Mouse (Mus musculus) layer of hippocampus, adult 18-20 months (tissue): Measurements from ENCODE around the gene Fam135a. TPM values are rescaled to one million over a fixed set of nuclear protein-coding genes. Genes with fewer than 3 reads are reported as not detected.

ENCODE experiments used
- DNase-seq, 2 experiments: peaks; one replicate each; pipeline ENCODE4 v3.0.0; 2022; ENCODE audit warnings: low spot score in 2 of 2
- long read RNA-seq: library from polyadenylated mRNA; stranded (forward); transcript quantifications from one replicate; pipeline ENCODE4 v2.0.0, GENCODE M21; 2021
- total RNA-seq, 2 experiments: library from RNA; stranded (reverse); gene quantifications; 2 replicates each; pipeline ENCODE4 v1.2.3; 2021

The Fam135a gene
- total RNA-seq = 10 to 100 TPM; 23.5 to 23.8 TPM
- long read RNA-seq, full-length matches to known transcripts = 2 of 14 reads
- long read RNA-seq, partial matches to known transcripts = 0 of 14 reads
- long read RNA-seq, other reads (novel, unspliced or antisense) = 12 of 14 reads

GRCm38 (mm10) chr1:24099926-24100869 lies at the start of gene Fam135a:
Gene Fam135a (minus strand): TSS chr1:24100341.
- DNase-seq = peak; percentile 88 to 91

- peak in 1 of 2 experiments; percentile 10 for DNase-seq
Observed at GRCm38 (mm10) chr1:24143504-24143903, 43.4 kb upstream of the Fam135a start.

- DNase-seq = no peak
Observed at GRCm38 (mm10) chr1:24140555-24140954, 40.4 kb upstream of the Fam135a start.

GRCm38 (mm10) chr1:24137133-24137532 lies 37.0 kb upstream of the Fam135a start:
- DNase-seq = peak; percentile 61 to 76

- peak in 1 of 2 experiments; percentile 12 for DNase-seq
Observed at GRCm38 (mm10) chr1:24134792-24135191, 34.7 kb upstream of the Fam135a start.

GRCm38 (mm10) chr1:24133853-24134252 lies 33.7 kb upstream of the Fam135a start:
- DNase-seq = no peak

- no peak for DNase-seq
Observed at GRCm38 (mm10) chr1:24127866-24128265, 27.7 kb upstream of the Fam135a start.

GRCm38 (mm10) chr1:24124610-24125009 lies 24.5 kb upstream of the Fam135a start:
- no peak for DNase-seq

- DNase-seq = peak in 1 of 2 experiments; percentile 49
Observed at GRCm38 (mm10) chr1:24122582-24122981, 22.4 kb upstream of the Fam135a start.

GRCm38 (mm10) chr1:24107971-24108773 lies 8.0 kb upstream of the Fam135a start:
- DNase-seq = no peak

GRCm38 (mm10) chr1:24107378-24107777 lies 7.2 kb upstream of the Fam135a start:
- no peak for DNase-seq

- no peak for DNase-seq
Observed at GRCm38 (mm10) chr1:24102579-24103149, 2.5 kb upstream of the Fam135a start.

GRCm38 (mm10) chr1:24100870-24101358 lies 773 bp upstream of the Fam135a start:
- DNase-seq = no peak

GRCm38 (mm10) chr1:24099541-24099925 lies 608 bp downstream of the Fam135a start:
- DNase-seq = no peak

- no peak for DNase-seq
Observed at GRCm38 (mm10) chr1:24097541-24097940, 2.6 kb downstream of the Fam135a start.

GRCm38 (mm10) chr1:24092414-24092813 lies 7.7 kb downstream of the Fam135a start:
- DNase-seq = no peak

GRCm38 (mm10) chr1:24090603-24091002 lies 9.5 kb downstream of the Fam135a start:
- DNase-seq = no peak

GRCm38 (mm10) chr1:24090094-24090493 lies 10.0 kb downstream of the Fam135a start:
- no peak for DNase-seq

- no peak for DNase-seq
Observed at GRCm38 (mm10) chr1:24086176-24086575, 14.0 kb downstream of the Fam135a start.

- DNase-seq = peak; percentile 19 to 61
Observed at GRCm38 (mm10) chr1:24074396-24074795, 25.7 kb downstream of the Fam135a start.
